Mouse (Mus musculus) layer of hippocampus, adult 18-20 months (tissue): ENCODE measurements around the gene Eif2b5. TPM values are rescaled to one million over a fixed set of nuclear protein-coding genes. Genes with fewer than 3 reads are reported as not detected.

ENCODE experiments used
- DNase-seq, 2 experiments: peaks; one replicate each; pipeline ENCODE4 v3.0.0; 2022; ENCODE audit warnings: low spot score in 2 of 2
- total RNA-seq, 2 experiments: library from RNA; stranded (reverse); gene quantifications; 2 replicates each; pipeline ENCODE4 v1.2.3; 2021

The Eif2b5 gene
- total RNA-seq, 2 experiments from 2014 or later: 54.3 to 54.7 TPM

DNA sequence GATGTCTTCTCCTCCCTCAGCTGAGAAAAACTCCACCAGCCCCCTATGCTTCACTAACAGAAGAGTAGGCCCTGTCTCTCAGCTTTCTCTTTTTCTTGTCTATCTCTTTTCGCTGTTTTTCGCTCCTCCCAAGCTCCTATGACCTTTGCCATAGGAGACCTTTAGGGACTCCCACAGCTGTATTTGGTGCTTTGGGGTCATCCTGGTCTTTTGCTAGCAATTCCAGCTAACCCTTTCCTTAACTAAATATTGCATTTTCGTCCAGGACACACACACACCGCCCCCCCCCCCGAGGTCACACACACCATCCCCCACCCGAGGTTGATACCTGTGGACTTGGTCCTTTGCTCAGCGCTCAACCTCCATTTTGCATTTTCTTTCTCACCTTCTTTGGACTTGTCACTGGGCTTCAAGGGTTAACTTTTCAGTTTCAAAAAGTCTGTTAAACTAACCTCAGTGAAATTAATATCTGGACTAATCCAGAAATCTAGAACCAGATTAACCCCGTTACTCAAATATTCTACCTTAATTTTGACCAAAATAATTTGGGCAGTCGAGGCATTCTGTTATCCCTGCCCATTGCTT, 37.6 kb downstream of the Eif2b5 start:
- DNase-seq: no peak

DNA sequence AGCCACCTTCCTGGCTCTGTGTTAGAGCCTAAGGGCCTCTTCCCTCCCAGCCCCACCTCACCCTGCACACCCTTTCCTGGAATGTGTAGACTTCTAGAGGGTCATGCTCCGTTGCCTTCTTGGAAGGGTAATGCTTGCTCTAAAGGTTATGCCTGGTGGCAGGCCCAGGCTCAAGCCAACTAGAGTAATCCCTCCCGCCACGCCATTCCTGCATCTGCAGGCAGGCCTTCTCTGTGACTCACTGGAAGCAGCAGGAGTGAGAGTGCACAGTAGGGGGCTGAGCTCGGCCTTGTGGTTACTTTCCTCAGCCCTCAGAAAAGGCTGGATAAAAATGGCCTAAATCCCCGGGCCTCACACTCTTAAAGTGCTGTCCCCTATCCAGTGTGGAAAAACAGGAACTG, 38.5 kb downstream of the Eif2b5 start:
- DNase-seq: peak in 1 of 2 experiments; percentile 26

- DNase-seq: no peak
Measured at GRCm38 (mm10) chr16:20537601-20538320, 39.1 kb downstream of the Eif2b5 start.

DNA sequence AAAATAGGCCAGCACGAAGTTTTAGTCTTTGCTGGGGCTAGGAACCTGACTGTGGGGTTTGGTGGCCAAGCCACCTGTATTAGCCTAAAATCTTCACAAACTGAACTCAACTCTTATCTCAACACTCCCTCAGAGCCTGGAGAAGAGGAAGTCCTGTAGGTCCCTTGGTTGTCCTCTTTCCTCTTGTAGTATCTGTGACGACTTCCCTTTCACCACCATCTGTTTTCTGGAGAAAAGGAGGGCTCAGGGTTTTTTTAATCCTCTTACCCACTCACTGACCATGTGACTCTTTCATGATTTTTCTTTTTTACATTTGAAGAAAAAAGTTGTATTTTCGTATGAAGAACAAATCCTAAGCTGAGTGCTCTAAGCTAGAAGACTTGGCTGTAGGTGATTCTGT, 41.0 kb downstream of the Eif2b5 start:
- no peak for DNase-seq

DNA sequence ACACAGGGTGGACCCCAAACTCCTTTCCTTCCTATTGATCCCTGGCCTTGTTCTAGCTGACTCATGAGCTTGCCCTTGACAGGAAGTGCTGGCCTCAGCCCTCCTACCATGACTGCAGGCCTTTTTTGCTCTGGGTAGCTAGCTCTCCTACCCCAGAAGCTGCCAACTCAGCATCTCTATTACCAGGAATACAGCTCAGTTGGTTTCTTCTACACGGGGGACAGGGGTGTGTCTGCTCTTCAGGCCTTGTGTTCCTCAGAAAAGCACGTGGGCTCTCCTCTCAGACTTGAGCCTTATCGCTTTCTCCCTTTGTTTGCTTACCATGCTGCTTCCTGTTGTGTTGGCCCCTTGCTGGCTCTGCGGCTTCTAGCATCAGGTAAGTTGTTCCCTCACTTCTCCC, 41.8 kb downstream of the Eif2b5 start:
- no peak for DNase-seq

DNA sequence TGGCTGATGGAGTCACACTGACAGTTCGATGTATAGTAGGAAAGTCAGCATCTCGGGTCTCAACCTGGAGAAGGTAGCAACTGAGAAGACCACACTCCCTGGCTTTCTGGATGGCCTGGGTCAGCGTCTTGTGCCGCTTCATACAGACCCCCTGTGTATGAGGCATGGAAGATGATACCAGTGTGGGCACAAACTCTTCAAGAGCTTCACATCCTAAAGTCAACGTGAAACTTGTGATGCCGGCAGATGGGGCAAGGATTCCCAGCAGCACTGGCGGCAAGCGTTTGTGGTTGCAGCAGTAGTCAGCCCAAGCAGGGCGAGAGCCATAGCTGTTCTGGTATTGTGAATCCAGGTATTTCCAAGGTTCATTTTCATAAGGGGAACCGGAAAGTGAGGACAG, 47.1 kb downstream of the Eif2b5 start:
- DNase-seq: no peak

DNA sequence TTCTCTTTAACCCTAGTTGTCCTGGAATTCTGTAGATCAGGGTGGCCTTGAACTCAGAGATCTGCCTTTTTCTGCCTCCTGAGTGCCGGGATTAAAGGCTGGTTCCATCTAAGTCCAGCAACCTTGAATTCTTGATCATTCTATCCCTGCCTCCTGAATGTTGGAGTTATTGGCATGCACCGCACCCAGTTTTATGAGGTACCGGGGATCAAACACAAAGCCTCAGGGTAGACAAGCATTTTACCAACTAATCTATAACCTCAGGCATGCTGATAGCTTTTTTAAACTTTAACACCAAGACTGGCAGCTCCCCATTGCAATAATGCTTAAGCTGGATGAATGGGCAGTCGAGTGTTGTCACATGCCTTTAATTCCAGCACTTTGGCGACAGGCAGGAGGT, 48.8 kb downstream of the Eif2b5 start:
- no peak for DNase-seq

DNA sequence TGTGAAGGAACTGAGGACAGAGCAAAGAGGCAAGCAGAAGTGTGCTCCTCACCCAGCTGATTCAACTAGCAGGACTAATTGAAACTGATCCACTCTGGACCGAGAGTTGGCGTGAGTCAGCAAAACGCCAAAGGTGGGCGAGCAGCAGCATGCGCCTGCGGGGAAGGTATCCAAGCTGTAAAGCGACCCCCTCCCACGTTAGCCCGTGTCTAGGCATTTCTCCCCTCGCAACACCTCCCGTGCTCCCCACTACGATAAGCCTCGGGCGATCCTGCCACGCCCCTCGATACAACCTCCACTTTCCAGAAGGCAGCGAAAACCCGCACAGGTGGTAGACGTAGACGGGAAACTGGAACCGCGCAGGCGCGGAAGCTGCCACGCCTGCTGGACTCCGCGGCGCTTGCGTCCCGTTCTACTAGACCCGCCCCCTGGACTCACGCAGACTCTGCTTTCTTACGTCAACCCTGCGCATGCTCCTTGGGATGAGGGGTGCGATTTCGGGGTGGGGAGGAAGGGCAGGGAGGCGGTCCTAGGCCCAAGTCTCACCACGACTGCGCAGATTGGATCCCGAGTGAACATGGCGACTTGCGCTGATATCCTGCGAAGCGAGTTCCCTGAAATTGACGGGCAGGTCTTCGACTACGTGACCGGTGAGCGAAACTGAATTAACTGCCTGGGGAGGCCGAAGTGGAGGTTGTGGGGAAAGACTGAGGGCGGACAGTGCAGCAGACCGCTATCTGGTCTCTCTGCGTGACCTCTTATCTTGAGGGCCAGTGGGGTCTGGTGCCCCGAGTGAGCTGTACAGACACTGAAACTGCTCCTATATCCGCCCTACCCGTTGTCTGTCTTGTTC, 49.7 kb downstream of the Eif2b5 start, which contains the start of gene Abcf3:
Abcf3 (plus strand) TSS at position 482 of the 853 bp plus-strand sequence.
- peak; percentile 99 for DNase-seq

- DNase-seq: no peak
Measured at GRCm38 (mm10) chr16:20549161-20549560, 50.5 kb downstream of the Eif2b5 start.

DNA sequence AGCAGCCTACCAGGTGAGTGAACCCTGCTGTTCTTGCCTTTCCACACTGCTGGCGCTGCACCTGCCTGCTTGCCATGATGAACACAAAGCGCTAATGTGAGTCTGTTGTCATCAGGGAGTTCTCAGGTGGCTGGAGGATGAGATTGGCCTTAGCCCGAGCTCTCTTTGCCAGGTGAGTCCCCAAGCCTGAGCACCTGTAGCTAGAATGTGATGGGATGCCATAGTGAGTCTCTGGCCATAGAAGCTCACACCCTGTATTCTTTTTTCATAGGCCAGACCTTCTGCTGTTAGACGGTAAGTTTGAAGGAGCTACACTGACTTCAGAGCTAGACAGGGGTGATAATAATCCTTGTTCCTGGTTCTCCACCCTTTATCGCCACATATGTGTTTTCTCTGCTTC, 53.1 kb downstream of the Eif2b5 start:
- no peak for DNase-seq

GRCm38 (mm10) chr16:20552594-20552993, 54.0 kb downstream of the Eif2b5 start:
- no peak for DNase-seq

DNA sequence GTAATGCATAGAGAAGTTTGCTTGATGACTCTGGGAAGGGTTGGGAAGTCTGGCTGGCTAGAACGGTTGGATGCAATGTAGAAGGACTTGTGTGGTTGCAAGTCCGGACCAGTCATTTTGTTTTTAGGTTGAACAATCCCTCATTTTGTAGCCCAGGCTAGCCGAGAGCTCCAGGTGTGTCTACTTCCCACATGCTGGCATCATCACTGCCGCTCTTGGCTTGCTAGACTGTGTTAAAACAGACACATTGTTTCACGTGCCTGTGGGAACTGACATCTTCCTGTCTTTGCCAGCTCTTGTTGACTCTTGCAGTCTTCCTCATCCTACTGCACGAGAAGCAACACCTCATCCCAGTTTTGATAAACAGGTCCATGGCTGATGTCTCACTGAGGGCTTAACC, 56.4 kb downstream of the Eif2b5 start:
- no peak for DNase-seq

DNA sequence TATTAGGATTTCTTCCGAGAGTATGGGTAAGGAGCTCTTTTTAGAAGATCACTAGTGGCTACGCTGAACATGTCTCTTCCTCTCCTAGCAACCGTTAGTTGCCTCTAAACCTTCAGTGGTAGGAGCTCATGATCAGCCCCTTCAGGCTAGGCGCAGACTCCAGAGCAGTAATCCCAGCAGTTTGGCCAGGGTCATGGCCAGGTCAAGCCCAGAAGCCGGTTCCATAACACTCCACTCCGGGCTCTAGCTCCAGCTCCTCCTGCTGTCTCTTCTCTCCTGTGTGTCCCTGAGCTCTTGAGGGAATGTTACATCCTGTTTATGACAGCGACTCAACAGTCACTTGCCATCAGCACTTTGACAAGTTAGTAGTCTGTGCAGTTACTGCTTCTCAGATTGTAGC, 58.8 kb downstream of the Eif2b5 start:
- no peak for DNase-seq

Other genes starting within 250 kb of the Eif2b5 start
- gene Parl, start 196.4 kb upstream of the Eif2b5 start, total RNA-seq: 10 to 100 TPM; 55.9 to 56.3 TPM
- gene Cyp2ab1, start 173.4 kb upstream of the Eif2b5 start, total RNA-seq: not detected
- gene Abcc5, start 72.4 kb upstream of the Eif2b5 start, total RNA-seq: 100 to 1,000 TPM; 199 TPM
- 10 to 100 TPM; 51.9 to 55.7 TPM for gene Dvl3, start 18.2 kb downstream of the Eif2b5 start, total RNA-seq
- 100 to 1,000 TPM; 702 to 704 TPM for gene Ap2m1, start 36.7 kb downstream of the Eif2b5 start, total RNA-seq
- gene Abcf3, start 49.8 kb downstream of the Eif2b5 start, total RNA-seq: 100 to 1,000 TPM; 100 TPM
- 10 to 100 TPM; 21.2 to 23.7 TPM for gene Vwa5b2, start 90.7 kb downstream of the Eif2b5 start, total RNA-seq
- 1 to 10 TPM; 2.4 to 2.8 TPM for gene Eef1akmt4, start 112.8 kb downstream of the Eif2b5 start, total RNA-seq
- gene Gm49333, start 112.8 kb downstream of the Eif2b5 start, total RNA-seq: not detected
- 10 to 100 TPM; 11.7 to 12.9 TPM for gene Alg3, start 112.9 kb downstream of the Eif2b5 start, total RNA-seq
- gene Camk2n2, start 122.5 kb downstream of the Eif2b5 start, total RNA-seq: 10 to 100 TPM; 82.8 to 87.9 TPM
- 10 to 100 TPM; 24.6 to 27.1 TPM for gene Ece2, start 131.0 kb downstream of the Eif2b5 start, total RNA-seq
- 100 to 1,000 TPM; 206 to 212 TPM for gene Psmd2, start 152.8 kb downstream of the Eif2b5 start, total RNA-seq
- 100 to 1,000 TPM; 278 to 283 TPM for gene Eif4g1, start 169.5 kb downstream of the Eif2b5 start, total RNA-seq
- gene Fam131a, start 194.4 kb downstream of the Eif2b5 start, total RNA-seq: 100 to 1,000 TPM; 445 to 503 TPM
- 10 to 100 TPM; 21.5 to 26.2 TPM for gene Polr2h, start 218.8 kb downstream of the Eif2b5 start, total RNA-seq
- 10 to 100 TPM; 73.3 to 75.5 TPM for gene Clcn2, start 218.9 kb downstream of the Eif2b5 start, total RNA-seq
- 10 to 100 TPM; 87.9 to 90.5 TPM for gene Chrd, start 234.3 kb downstream of the Eif2b5 start, total RNA-seq
- gene Thpo, start 235.7 kb downstream of the Eif2b5 start, total RNA-seq: 10 to 100 TPM; 12.6 to 13.4 TPM